Mouse (Mus musculus): ENCODE data around the gene Ssc4d. TPM values are rescaled to one million over a fixed set of nuclear protein-coding genes. Genes with fewer than 3 reads are reported as not detected.

Gene Ssc4d
- total RNA-seq, 2 experiments from 2014 or later = 0.57 to 0.95 TPM

DNA sequence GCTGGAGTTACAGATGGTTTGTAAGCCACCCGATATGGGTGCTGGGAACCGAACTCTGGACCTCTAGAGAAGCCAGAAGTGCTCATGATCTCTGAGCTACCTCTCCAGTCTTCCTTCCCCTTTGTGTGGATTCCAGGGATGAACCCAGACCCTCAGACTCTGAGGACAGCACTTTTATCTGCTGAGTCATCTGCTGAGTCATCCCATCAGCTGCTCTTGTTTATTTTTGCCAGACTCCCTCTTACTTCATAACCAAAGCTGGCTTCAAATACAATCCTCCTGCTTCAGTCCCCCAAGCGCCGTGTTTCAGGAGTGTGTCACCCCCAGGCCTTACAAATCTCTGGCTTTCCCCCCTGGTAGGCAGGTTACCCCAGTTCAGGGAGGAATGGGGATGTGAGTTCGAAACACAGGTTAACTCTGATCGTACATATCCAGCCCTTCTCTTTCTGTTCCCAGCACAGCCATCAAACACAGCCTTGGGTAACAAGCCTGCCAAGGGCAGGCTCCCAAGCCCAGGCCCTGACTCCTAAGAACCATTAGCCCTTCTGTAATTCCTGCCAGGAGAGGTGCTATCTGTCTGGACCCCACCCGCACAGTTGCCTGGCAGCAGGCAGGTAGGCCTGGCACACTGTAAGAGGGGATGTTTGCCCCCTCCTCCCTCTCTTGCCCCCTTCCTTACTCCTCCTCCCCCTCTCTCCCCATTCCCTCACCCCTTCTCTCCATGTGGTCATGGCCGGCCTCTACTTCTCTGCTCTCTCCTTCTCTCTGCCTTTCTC, 1.8 kb upstream of the Ssc4d start:
- DNase-seq (ENCODE audit: low spot score) = no peak

DNA sequence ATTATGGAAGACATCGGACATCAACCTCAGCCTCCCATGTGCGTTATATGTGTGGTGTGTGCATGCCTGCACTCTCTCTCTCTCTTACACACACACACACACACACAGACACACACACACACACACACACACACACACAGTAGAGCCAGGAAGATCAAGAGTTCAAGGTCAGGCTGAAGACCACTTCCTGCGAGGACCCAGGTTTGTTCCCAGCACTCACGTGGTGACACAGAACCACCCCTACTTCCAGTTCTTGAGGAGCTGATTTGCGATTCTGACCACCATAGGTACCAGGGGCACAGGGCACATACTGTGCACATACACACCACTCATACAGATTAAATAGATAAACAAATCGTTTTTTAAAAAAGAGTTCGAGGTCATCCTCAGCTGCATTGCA, 2.5 kb downstream of the Ssc4d start:
- no peak for DNase-seq (ENCODE audit: low spot score)

DNA sequence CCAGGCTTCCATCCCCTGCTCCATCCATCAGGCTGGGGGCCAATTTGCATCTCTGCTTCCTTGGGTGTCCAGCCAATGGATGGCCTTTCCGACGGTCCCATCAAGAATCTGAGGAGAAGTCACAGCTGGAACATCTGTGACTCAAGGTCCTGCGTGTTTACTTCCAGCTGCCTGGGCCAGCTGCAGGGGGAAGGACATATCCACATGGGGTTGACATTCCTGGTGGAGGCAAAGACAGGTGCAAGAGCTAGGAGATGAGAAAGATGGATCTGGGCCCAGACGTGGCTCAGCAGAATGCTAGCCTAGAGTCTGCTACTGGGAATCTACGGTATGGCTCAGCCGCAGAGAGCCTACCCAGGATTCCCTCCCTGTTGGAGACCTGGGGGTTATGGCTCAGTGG, 4.1 kb downstream of the Ssc4d start:
- no peak for DNase-seq (ENCODE audit: low spot score)

DNA sequence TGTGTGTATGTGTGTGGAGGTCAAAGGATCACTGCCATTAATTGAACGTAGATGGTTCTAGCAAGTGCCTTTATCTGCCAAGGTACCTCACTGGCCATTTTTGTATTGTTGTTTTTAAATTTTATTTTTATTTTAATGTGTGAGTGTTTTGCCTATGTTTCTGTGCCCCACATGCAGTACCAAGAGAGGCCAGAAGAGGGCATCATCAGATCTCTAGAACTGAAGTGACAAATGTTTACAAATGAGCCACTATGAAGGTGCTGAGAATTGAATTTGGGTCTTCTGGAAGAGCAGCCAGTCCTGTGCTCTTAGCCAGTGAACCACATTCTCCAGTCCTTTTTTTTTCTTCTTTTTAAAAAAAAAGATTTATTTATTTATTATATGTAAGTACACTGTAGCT, 5.5 kb downstream of the Ssc4d start:
- DNase-seq (ENCODE audit: low spot score) = peak; percentile 38

DNA sequence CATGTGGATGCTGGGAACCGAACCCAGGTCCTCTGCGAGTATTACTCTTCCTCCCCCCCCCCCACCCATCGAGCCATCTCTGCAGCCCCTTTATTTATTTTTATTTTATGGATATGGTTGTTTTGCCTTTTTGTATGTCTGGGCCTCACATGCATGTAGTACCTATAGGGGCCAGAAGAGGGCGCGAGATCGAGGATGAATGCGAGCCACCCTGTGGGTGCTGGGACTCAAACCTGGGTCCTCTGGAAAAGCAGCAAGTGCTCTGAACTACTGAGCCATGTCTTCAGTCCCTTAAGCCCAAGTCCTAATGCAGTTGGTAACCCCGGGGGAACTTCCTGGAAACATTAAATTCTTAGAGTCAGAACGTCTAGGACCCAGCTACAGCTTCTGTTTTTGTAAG, 7.5 kb downstream of the Ssc4d start:
- DNase-seq (ENCODE audit: low spot score) = no peak

DNA sequence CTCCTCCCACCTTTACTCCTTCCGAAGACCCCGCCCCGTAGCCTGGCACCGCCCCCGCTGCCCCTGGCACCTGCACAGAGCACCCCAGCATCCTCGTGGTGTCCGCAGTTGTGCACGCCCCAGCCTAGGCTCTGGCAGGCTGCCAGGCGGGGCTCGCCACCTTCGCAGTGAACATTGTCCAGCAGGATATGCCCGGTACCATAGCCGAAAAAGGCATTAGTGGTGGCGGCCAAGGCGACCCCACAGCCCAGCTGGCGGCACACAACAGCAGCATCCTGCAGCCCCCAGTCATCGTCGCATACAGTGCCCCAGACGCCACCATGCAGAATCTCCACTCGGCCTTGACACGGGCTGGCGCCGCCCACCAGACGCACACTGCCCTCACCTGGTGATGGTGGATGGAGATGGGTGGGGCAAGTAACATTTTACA, 8.8 kb downstream of the Ssc4d start:
- no peak for DNase-seq (ENCODE audit: low spot score)

DNA sequence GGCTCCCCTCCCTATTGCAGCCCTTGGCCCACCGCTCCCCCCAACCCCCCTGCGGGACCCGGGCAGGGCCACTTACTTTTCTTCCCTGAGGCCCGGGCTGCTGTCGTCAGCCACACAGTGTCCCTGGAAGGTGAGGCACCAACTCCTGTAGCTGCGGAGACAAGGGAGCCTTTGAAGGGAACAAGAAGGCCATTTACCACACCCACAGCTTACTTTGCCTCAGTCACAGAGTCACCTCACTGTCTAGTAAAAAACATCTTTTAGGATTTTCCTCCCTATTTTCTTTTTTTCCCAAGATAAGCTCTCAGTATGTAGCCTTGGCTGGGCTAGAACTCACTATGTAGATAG, 11.1 kb downstream of the Ssc4d start:
- DNase-seq (ENCODE audit: low spot score) = no peak

DNA sequence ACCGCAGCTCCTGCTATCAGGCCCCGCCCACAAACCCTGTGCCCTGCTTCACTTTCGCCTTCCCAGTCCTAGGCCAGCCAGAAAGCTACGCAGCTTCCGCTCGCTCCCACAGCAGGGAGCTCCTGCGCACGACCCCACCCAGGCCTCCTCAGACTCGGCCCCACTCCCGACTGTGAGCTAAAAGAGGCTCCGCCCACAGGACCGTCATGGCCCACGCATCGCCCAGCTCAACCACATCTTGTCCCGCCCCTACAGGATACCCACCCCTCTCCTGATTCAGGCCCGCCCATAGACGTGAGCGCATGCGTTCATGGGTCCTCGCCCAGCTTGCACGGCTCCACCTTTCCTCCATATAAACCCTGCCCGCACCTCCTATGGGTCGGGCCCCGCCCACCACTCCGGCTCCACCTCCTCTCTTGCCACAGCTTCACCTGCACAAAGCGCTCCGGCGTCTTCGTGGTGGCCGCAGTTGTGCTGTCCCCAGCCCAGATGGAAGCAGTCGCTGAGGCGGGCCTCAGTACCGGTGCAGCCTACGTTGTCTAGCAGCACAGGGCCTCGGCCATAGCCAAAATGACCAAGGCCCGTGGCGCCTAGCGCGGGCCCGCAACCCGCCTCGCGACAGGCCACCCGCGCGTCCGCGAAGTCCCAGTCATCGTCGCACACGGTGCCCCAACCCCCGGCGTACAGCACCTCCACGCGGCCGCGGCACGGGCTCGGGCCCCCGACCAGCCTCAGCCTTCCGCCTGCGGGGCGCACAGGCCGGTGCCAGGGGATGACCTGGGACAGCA, 11.6 kb downstream of the Ssc4d start:
- DNase-seq (ENCODE audit: low spot score) = peak; percentile 98

DNA sequence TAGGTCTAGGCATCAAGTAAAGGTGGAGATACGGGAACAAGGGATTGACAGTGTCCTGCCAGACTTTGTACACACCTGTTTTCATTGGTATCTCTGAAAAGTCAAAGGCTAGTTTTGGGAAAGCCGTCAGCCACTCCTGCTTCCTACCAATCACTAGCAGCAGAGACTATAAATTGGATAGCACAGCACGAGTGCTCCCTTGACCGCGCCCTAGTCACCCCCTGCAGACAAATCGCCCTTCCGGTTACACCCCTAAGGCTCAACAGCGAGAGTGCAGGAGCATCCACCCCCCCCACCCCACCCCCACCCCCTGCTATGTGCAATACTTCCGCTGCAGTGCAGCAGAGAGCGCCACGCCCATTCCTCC, 12.2 kb downstream of the Ssc4d start:
- DNase-seq (ENCODE audit: low spot score) = no peak

DNA sequence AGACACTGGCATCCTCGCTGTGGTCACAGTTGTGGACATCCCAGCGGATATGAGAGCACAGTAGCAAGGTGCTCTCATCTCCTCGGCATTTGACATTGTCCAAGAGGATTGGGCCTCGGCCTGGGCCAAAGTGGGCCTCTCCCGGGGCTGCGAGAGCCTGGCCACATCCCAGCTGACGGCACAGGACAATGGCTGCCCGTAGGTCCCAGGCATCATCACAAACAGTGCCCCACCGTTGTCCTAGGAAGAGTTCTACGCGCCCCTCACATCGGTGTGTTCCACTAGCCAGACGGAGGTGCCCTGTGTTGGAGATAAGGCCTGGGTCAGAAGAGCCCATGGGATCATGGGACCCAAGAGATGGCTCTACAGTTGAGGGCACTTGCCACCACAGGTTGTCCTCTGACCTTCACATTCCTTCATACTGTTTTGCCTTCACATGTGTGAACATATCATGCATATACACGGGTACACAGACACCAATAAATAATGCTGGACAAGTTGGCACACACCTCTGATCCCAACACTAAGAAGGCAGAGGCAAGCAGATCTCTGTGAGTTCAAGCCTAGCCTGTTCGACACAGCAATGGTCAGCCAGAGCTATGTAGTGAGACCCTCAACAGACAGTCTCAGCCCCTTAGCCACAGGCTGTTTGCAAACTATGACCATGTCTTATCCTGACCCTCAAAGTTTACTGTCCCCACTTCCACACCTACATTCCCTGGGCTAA, 13.3 kb downstream of the Ssc4d start:
- no peak for DNase-seq (ENCODE audit: low spot score)

DNA sequence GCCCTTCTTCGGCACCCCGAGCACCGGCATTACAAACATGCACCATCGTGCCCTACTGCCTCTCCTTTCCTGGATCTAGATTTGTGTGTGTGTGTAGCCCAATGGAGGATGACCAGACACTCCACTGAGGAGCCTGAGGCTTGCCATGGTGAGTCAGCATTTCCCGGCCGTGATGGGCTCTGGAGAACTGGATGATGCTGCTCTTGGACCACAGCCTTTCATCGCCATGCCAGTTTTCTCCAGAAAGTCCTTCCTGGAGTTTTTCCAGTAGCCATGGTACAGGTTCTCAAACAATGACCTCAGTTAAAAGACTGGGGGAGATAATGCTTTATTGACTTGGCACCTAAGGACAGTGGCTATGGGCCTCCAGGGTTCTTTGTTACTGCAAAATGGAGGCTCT, 14.4 kb downstream of the Ssc4d start:
- DNase-seq (ENCODE audit: low spot score) = no peak

DNA sequence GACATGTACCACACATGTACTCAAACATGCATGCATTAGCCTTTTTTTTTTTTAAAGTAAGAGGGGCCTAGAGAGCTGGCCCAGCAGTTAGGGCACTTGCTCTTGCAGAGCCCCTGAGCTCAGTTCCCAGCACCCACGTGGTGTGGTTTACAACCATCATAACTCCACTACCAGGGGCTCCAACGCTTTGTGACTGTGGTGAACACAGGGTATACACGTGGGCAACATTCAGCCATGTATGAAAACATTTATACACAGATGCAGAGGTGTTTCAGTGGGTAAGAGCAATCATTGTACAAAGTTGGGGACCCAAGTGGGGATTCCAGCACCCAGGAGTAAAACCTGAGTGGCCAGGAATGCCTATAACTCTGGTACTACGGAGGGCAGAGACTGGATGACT, 16.0 kb downstream of the Ssc4d start:
- DNase-seq (ENCODE audit: low spot score) = no peak

DNA sequence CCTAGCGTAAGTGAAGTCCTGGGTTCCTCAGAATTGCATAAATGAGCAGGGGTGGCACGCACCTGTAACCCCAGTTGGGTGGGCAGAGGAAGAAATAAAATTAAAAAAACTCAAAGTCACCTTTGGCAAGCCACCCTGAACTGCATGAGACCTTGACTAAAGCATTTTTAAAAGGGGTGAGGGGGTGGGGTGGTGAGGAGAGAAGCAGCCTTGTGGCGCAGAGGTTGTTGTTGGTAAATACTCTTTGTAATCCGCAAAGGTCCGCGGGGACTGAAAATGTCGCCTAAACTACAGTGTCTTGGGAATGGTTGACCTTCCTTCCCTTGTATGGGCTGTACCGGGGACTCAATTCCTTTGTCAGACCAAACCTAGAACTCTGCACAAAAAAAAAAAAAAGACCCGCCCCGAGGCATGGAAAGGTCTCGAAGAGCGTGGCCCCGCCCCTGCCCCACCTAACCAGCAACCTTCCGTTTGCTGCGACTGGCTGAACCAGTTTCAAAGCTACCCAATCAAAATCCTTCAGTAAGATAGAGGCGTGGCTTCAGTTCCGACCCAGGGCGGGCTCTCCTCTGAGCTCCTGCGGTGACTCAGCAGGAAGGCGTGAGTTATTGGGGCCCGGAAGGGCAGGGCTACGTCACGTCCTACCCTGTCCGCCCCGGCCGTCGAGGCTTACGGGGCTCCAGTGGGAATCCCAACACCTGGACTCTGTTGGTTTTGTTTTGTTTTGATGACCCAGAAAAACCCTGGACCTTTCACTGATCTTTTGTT, 16.9 kb downstream of the Ssc4d start:
- DNase-seq (ENCODE audit: low spot score) = peak; percentile 97

DNA sequence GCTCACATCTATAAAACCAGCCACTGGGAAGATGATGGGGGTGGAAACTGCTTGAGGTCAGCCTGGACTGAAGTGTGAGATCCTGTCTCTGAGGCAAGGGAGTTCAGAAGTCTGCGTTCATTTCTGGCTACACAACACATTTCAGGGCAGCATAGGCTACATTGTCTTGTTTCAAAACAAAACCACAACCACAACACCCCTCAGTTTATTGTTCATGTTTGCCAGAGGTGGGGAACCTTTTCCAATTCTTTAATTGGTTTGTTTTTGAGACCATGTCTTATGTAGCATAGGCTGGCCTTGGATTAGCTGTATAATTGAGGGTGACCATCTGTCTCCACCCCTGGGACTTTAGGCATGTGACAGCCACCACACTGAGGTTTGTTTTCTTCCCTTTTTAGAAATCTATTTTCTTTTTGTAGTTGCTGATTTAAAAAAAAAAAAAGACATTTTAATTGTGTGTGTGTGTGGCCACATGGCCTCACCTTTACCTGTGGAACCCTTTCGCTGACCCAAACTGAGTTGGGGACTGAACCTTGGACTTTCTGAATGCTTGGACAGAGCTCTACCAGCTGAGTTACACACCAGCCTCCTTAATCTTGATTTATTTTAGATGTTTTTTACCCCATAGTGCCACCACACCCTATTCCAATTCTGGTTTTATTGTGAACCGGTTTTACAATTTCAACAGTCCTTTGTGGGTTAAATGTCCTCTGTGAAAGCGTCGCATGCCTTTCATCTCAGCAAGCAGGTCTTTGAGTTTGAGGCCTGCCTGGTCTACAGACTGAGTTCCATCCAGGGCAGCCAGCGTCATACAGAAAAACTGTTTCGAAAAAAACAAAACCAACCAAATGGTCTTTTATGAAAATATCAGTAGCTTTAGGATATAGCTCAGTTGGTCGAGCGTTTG, 17.8 kb downstream of the Ssc4d start:
- no peak for DNase-seq (ENCODE audit: low spot score)

DNA sequence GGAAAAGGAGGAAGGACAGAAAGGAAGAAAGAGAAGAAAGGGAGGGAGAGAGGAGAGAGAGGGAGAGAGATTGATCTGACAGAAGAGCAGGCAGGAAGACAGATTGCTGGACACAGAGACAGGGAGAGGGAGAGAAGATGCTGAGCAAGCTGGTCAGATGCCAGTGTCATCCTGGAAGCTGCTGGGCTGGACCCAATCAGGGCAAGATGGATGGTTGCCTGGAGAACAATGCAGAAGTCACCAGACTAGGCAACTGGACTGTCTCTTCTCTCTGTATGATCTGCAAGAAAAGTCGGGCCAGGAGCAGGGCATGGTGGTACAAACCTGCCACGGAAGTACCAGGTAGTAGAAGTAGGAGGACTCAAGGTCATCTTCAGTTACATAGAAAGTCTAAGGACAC, 21.5 kb downstream of the Ssc4d start:
- no peak for DNase-seq (ENCODE audit: low spot score)

DNA sequence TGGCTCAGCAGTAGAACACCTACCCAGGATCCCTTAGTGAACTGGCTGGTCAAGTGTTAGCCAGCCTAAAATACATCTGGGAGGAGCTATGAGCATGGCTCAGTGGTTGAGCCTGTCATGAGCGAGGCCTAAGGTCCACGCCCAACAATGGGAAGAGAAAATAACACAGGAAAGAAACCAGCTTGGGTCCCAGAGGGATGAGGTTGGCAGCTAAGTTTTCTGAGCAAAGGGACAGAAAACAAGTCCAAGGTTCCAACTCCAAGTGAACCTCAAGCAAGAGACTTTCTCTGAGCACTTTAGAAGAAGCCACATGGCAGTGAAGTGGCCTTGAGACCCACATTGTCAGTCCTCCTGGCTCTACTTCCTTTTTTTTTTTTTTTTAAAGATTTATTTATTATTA, 22.7 kb downstream of the Ssc4d start:
- DNase-seq (ENCODE audit: low spot score) = no peak

DNA sequence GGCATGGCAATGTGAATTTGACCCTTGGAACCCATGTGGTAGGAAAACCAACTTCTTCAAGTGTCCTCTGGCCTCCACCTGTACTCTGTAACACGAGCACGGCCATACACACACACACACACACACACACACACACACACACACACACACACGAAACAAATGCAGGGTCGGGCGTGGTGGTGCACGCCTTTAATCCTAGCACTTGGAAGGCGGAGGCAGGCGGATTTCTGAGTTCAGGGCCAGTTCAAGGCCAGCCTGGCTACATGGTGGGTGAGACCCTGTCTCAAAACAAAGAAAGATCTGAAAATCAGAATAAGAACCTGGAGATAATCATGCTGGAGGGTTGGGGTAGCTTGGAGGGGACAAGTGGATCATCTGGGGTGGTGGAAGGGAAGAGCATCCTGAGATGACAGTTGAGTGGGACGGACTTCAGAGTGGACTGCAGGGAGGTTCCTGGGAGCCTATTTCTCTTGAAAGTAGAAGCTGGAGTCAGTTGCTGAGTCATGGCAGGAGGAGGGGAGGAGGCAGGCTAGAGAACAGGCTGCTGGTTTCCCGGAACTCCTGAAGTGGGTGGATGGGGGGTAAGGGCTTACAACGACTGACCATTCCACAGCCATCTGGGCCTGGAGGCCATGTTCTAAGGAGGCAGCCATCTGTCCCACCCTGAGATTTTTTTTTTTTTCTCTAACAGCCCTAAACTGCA, 23.5 kb downstream of the Ssc4d start:
- no peak for DNase-seq (ENCODE audit: low spot score)

DNA sequence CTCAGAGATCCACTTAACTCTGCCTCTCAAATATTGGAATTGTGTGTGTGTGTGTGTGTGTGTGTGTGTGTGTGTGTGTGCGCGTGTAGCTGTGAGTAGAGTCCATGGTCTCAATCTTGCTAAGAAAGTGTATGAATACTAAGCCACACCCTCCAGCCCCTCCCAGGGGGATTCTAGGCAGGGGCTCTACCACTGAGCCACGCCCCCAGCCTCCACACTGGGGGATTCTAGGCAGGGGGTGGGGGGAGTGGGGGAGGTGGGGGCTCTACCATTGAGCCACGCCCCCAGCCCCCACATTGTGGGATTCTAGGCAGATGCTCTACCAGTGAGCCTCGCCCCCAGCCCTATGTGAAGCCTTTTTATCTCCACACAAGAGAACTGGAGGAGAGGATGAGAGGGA, 27.7 kb downstream of the Ssc4d start:
- no peak for DNase-seq (ENCODE audit: low spot score)

DNA sequence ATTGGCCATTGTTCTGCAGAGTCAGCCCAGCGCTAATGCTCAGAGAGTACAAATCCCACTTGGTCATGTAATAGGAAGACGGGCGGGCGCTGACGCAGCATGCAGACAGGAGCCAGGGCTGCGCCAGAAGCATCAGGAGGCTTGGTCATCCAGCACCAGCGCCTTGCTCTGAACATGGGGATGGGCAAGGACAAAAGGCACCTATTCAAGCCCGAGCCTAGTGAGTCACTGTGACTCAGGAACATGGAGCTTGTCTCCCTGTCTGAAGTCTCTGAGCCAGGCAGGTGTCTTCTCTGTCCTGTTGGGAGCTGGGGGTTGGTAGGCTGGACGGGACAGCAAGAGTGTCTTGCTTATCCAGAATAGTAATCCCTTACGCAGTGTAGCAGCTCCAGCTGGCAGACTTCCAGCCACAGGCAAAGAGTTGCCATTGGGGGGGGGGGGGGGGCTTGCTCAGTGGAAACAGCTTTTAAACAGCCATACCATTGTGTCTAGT, 28.4 kb downstream of the Ssc4d start:
- no peak for DNase-seq (ENCODE audit: low spot score)

DNA sequence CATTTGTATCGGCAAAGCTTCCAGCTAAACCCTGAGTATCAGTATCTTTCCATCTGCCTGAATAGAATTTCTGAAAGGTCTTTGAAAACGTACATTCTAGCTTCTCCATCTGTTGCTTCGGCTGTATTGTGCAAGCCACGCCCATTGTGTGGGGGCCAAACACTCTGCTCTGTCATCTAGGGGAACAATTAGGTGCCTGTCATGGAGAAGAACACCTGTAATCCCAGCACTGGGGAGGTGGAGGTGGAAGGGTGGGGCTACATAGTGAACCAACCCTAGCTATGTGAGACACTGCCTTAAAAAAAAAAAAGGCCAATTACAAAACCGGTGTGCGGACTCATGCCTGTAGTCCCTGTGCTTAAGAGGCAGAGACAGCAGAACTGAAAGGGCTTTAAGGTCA, 31.6 kb downstream of the Ssc4d start:
- DNase-seq (ENCODE audit: low spot score) = no peak

Measured in gastrocnemius, adult 18-20 months (tissue).